Mouse (Mus musculus) neural tube, embryonic 15.5 days (tissue): ENCODE results near the gene Fam83c. TPM values are rescaled to one million over a fixed set of nuclear protein-coding genes. Genes with fewer than 3 reads are reported as not detected.

Experiments used
- ATAC-seq: fragments of 200-750 bp; cut with Nextera tagmentation; 2 replicates; pipeline ENCODE4 v1.8.0; 2017; ENCODE audit warnings: mild to moderate bottlenecking, moderate TSS enrichment, moderate library complexity; ENCODE audit not compliant: low FRiP score
- H3K27ac ChIP-seq: fragments of 300-500 bp; sonication (generic); replicated peaks from 2 replicates; pipeline ENCODE4 v1.5.1; 2015; ENCODE audit warnings: mild to moderate bottlenecking, inconsistent platforms
- H3K27me3 ChIP-seq: fragments of 300-500 bp; sonication (generic); replicated peaks from 2 replicates; pipeline ENCODE4 v1.6.1; 2015; ENCODE audit warnings: inconsistent platforms
- H3K36me3 ChIP-seq: fragments of 300-500 bp; sonication (generic); 2 replicates; pipeline ENCODE4 v1.6.1; 2015; ENCODE audit warnings: inconsistent platforms
- H3K4me1 ChIP-seq: fragments of 300-500 bp; sonication (generic); 2 replicates; pipeline ENCODE4 v1.6.1; 2015; ENCODE audit warnings: inconsistent platforms
- H3K4me2 ChIP-seq: fragments of 300-500 bp; sonication (generic); 2 replicates; pipeline ENCODE4 v1.6.1; 2015; ENCODE audit warnings: inconsistent platforms, mild to moderate bottlenecking, moderate library complexity
- H3K4me3 ChIP-seq: fragments of 300-500 bp; sonication (generic); replicated peaks from 2 replicates; pipeline ENCODE4 v1.5.1; 2015; ENCODE audit warnings: mild to moderate bottlenecking, inconsistent platforms
- H3K9ac ChIP-seq: fragments of 300-500 bp; sonication (generic); replicated peaks from 2 replicates; pipeline ENCODE4 v1.6.1; 2015; ENCODE audit warnings: mild to moderate bottlenecking, inconsistent platforms
- H3K9me3 ChIP-seq: fragments of 300-500 bp; sonication (generic); replicated peaks from 2 replicates; pipeline ENCODE4 v1.6.1; 2016; ENCODE audit warnings: inconsistent platforms
- WGBS: fragments of 180-500 bp; shearing (Covaris S2); methylation state at CpG from one replicate; pipeline ENCODE4 v1.1.7; 2015; ENCODE audit warnings: mixed read lengths; 5-methylcytosine and 5-hydroxymethylcytosine counted together
- polyA plus RNA-seq: library from polyadenylated mRNA; unstranded; fragments of >200 nt; fragmentation: Nextera tagmentation; extraction: Ambion mirVana; gene quantifications from 2 replicates; pipeline ENCODE4 v1.2.1, GENCODE M21; 2015

The Fam83c gene
- polyA plus RNA-seq, 1 experiment from 2014 or later: 0.72 TPM

DNA sequence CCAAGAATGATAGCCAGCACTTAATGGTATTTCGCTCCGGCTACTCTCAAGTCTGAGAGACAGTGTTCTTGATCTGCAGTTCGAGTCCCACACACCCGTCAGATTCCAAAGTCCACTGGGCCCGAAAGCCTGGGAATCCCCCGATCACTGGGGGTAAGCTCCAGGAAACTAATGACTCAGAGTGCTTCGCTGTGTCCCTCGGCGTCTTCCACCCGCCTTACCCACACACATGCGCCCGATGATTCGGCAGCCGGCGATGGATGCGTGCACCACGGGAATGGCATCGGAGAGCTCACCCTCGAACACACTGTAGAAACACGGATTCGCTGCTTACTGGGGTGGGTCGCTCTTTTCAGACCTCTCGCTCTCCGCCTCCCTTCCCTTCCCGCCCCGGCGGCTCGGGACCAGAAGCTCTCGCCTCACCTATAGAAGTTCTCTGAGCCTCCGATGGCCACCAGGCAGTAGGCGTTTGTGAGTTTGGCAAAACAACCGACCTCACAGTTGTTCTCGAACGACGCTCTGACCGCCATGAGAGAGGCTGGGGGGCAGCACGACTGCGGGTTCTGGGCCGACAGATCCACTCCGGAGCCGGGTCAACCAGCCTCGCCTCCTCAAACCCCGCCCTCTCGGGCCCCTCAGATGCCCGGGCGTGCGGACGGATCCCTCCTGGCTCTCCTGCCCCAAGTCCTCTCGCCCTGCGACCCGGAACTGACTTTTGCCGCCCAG, 8.6 kb downstream of the Fam83c start:
- H3K4me1 ChIP-seq: peaks cover 27% of the 10 kb centered on the region
- H3K27ac ChIP-seq: peak overlapping the region; percentile 87
- 2% methylated on average over 52 of the region's 52 CpGs for WGBS
- ATAC-seq: peak; percentile 22
- peak overlapping the region; percentile 93 for H3K4me2 ChIP-seq
- no peaks in the 10 kb centered on the region for H3K27me3 ChIP-seq
- peaks cover 27% of the 10 kb centered on the region for H3K36me3 ChIP-seq
- no peaks in the 10 kb centered on the region for H3K9me3 ChIP-seq
- H3K4me3 ChIP-seq: peak overlapping the region; percentile 69
- H3K9ac ChIP-seq: peak overlapping the region; percentile 73

- ATAC-seq: no peak
- no peak overlapping the region for H3K4me3 ChIP-seq
- no peaks in the 10 kb centered on the region for H3K9me3 ChIP-seq
- 100% methylated on average over 6 of the region's 8 CpGs for WGBS
- H3K9ac ChIP-seq: no peak overlapping the region
- H3K36me3 ChIP-seq: peaks cover 32% of the 10 kb centered on the region
- H3K27me3 ChIP-seq: no peaks in the 10 kb centered on the region
- peaks cover 38% of the 10 kb centered on the region for H3K4me1 ChIP-seq
- H3K4me2 ChIP-seq: no peak overlapping the region
- H3K27ac ChIP-seq: no peak overlapping the region
Observed at GRCm38 (mm10) chr2:155823722-155824121, 10.9 kb downstream of the Fam83c start.

GRCm38 (mm10) chr2:155820779-155821178, 13.9 kb downstream of the Fam83c start:
- H3K27me3 ChIP-seq: no peaks in the 10 kb centered on the region
- WGBS: 97% methylated on average over 5 of the region's 5 CpGs
- H3K4me1 ChIP-seq: peaks cover 38% of the 10 kb centered on the region
- no peaks in the 10 kb centered on the region for H3K9me3 ChIP-seq
- no peak overlapping the region for H3K9ac ChIP-seq
- H3K4me2 ChIP-seq: no peak overlapping the region
- ATAC-seq: no peak
- no peak overlapping the region for H3K27ac ChIP-seq
- H3K36me3 ChIP-seq: peaks cover 45% of the 10 kb centered on the region
- H3K4me3 ChIP-seq: no peak overlapping the region

- no peaks in the 10 kb centered on the region for H3K27me3 ChIP-seq
- peak; percentile 33 for ATAC-seq
- 51% methylated on average over 6 of the region's 6 CpGs for WGBS
- peaks cover 52% of the 10 kb centered on the region for H3K36me3 ChIP-seq
- peak overlapping the region; percentile 81 for H3K4me2 ChIP-seq
- peak overlapping the region; percentile 88 for H3K27ac ChIP-seq
- H3K9ac ChIP-seq: peak overlapping the region; percentile 77
- H3K4me3 ChIP-seq: peak overlapping the region; percentile 54
- no peaks in the 10 kb centered on the region for H3K9me3 ChIP-seq
- peaks cover 29% of the 10 kb centered on the region for H3K4me1 ChIP-seq
Observed at GRCm38 (mm10) chr2:155819449-155820251, 15.0 kb downstream of the Fam83c start.

DNA sequence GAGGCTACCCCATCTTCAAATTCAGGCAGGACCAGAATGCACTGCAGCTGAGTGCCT, 15.4 kb downstream of the Fam83c start, which contains the start of gene BC029722:
Gene BC029722 (minus strand): TSS at position 35 of the 57 bp plus-strand sequence.
- H3K27ac ChIP-seq: peak within 1 kb of the TSS; percentile 88
- H3K4me3 ChIP-seq: peak within 1 kb of the TSS; percentile 54
- H3K4me1 ChIP-seq: peaks cover 29% of the 10 kb centered on the region
- H3K9ac ChIP-seq: peak within 1 kb of the TSS; percentile 77
- no peaks in the 10 kb centered on the region for H3K27me3 ChIP-seq
- ATAC-seq: no peak
- H3K4me2 ChIP-seq: peak within 1 kb of the TSS; percentile 81
- H3K36me3 ChIP-seq: peaks cover 55% of the 10 kb centered on the region
- H3K9me3 ChIP-seq: no peaks in the 10 kb centered on the region

- Histone ChIP-seq H3K9me3 (no peaks in the 10 kb centered on the region), H3K4me3 (peak overlapping the region; percentile 54), H3K4me1 (peaks cover 29% of the 10 kb centered on the region), H3K36me3 (peaks cover 55% of the 10 kb centered on the region), H3K27me3 (no peaks in the 10 kb centered on the region), H3K27ac (peak overlapping the region; percentile 88), H3K4me2 (peak overlapping the region; percentile 81), H3K9ac (peak overlapping the region; percentile 77)
- peak; percentile 93 for ATAC-seq
- WGBS: 1% methylated on average over 37 of the region's 37 CpGs
Observed at GRCm38 (mm10) chr2:155818596-155819391, 15.9 kb downstream of the Fam83c start.

DNA sequence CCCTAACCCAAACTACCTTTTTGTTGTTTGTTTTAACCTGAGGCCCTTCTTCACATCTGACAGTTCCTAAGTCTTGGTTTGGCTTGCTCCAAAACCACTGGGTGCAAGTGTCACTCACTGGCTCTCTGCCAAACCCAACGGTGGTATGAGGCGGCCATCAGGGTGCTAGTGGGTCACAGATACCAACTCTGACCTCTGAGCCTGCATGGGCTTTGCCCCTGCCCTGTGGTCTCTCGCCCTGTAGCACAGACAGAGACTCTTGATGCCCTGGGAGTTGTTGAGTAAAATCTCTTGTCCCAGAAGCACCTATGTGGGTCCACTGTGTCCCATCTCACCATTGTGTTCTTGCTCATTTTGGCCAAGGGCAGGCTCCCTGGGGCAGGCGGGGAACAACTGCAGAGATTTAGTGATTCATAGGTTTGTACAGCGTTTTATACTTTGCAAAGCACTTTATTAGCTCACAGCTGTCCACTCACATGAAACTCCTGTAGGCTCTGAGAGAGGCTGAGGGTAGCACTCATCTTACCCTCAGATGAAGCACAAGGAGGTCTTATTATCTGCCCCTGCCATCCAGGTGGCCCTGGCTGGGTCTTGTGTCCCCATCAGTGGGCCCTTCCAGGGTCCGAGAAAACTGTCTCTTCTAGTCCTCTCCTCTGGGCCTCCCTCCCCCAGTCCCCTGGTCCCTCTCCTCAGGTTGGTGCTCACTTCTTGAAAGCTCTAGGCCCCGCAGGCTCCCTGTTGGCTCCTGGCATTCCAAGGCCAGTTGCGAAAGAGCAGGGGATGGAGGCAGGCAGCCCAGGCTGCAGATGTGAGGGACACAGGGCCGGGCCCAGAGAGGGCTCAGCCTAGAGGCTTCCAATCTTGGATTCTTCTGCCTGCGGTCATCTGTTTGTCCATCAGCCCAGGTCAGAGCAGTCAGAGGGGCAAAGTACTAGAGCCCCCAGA, 17.1 kb downstream of the Fam83c start:
- Histone ChIP-seq H3K27me3 (no peaks in the 10 kb centered on the region), H3K4me3 (peak overlapping the region; percentile 54), H3K9me3 (no peaks in the 10 kb centered on the region), H3K36me3 (peaks cover 45% of the 10 kb centered on the region), H3K9ac (peak overlapping the region; percentile 77), H3K4me2 (peak overlapping the region; percentile 81), H3K4me1 (peaks cover 29% of the 10 kb centered on the region), H3K27ac (peak overlapping the region; percentile 88; the same call in 1 of the 2 replicates)
- WGBS: 79% methylated on average over 10 of the region's 10 CpGs
- no peak for ATAC-seq

GRCm38 (mm10) chr2:155816179-155816578, 18.5 kb downstream of the Fam83c start:
- H3K4me3 ChIP-seq: no peak overlapping the region
- H3K9me3 ChIP-seq: no peaks in the 10 kb centered on the region
- H3K4me1 ChIP-seq: peaks cover 29% of the 10 kb centered on the region
- 91% methylated on average over 1 of the region's 1 CpGs for WGBS
- H3K27me3 ChIP-seq: no peaks in the 10 kb centered on the region
- no peak overlapping the region for H3K9ac ChIP-seq
- H3K36me3 ChIP-seq: peaks cover 38% of the 10 kb centered on the region
- no peak overlapping the region for H3K4me2 ChIP-seq
- H3K27ac ChIP-seq: no peak overlapping the region
- ATAC-seq: no peak

GRCm38 (mm10) chr2:155814829-155815228, 19.8 kb downstream of the Fam83c start:
- Histone ChIP-seq H3K9me3 (no peaks in the 10 kb centered on the region), H3K27ac (no peak overlapping the region), H3K9ac (no peak overlapping the region), H3K27me3 (no peaks in the 10 kb centered on the region), H3K36me3 (peaks cover 38% of the 10 kb centered on the region; the same call in 1 of the 2 replicates), H3K4me1 (peaks cover 26% of the 10 kb centered on the region), H3K4me2 (no peak overlapping the region), H3K4me3 (no peak overlapping the region)
- whole genome bisulfite sequencing: 14% methylated on average over 5 of the region's 5 CpGs
- ATAC-seq: no peak

GRCm38 (mm10) chr2:155812637-155813036, 22.0 kb downstream of the Fam83c start:
- Histone ChIP-seq H3K9ac (no peak overlapping the region), H3K36me3 (peaks cover 37% of the 10 kb centered on the region; the same call in 1 of the 2 replicates), H3K27ac (no peak overlapping the region), H3K9me3 (no peaks in the 10 kb centered on the region), H3K4me3 (no peak overlapping the region), H3K4me1 (peaks cover 6% of the 10 kb centered on the region), H3K4me2 (no peak overlapping the region), H3K27me3 (no peaks in the 10 kb centered on the region)
- 89% methylated on average over 4 of the region's 4 CpGs for WGBS
- no peak for ATAC-seq

- no peaks in the 10 kb centered on the region for H3K4me1 ChIP-seq
- 37% methylated on average over 16 of the region's 16 CpGs for WGBS
- H3K4me3 ChIP-seq: no peak overlapping the region
- H3K9me3 ChIP-seq: no peaks in the 10 kb centered on the region
- H3K36me3 ChIP-seq: peaks cover 33% of the 10 kb centered on the region; the same call in 1 of the 2 replicates
- H3K4me2 ChIP-seq: no peak overlapping the region
- no peak for ATAC-seq
- no peak overlapping the region for H3K9ac ChIP-seq
- H3K27ac ChIP-seq: no peak overlapping the region
- no peaks in the 10 kb centered on the region for H3K27me3 ChIP-seq
Observed at GRCm38 (mm10) chr2:155811821-155812396, 22.7 kb downstream of the Fam83c start.
